Comparison of ENCODE assay signal across 9 mouse cellular contexts in the genomic region with DNA sequence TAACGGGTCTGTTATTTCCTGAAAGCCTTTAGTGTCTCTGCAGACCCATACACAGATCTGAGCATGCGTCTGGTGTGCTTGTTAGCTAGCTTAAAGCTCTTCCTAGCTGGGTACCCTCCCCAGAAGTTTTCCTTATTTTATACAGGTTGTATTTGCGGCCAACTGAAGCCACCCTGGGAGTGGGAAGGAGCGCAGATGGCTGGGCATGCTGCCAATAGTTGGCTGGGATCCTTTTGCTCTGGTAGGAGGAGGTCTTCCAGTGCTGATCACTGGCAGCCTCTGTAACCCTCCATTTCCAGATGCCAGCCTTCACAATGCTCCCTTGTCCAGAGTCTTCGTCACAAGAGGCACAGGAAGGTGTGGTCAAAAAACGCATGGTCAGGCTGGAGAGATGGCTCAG. TPM values are rescaled to one million over a fixed set of nuclear protein-coding genes. Genes with fewer than 3 reads are reported as not detected.
DNase-seq lines count a peak whose midpoint lies in the region; ATAC-seq and TF ChIP-seq lines count a peak whose summit lies in the region.
"Had no signal": no experiment of that assay in that cellular context is flagged by ENCODE, and none has a peak within 500 bp of the region (broad histone marks: within the 10 kb centered on the region; RNA-seq: fewer than 3 reads in every experiment).

No protein-coding gene starts in this region.

- no peak for TF ChIP-seq POLR2A in cerebellum, adult 2 months (IDR thresholded peaks at IDR 0.05; ENCODE audit: borderline replicate concordance, insufficient read depth, low read length)

- H3K9ac ChIP-seq in kidney, embryonic 14.5 days (ENCODE audit: low read depth, low read length), result no peak overlapping the region
- no peak overlapping the region for H3K9ac ChIP-seq in heart, embryonic 13.5 days
- H3K9ac ChIP-seq in midbrain, embryonic 15.5 days, result no peak overlapping the region

- no peak for ATAC-seq in kidney, embryonic 14.5 days (ENCODE audit: low FRiP score, low TSS enrichment)
- no peak for ATAC-seq in heart, embryonic 13.5 days (ENCODE audit: extremely low read depth, insufficient number of reproducible peaks, low FRiP score, low TSS enrichment)
- peak; percentile 84 for ATAC-seq in midbrain, embryonic 15.5 days (replicated peaks)

- no peak overlapping the region for H3K4me3 ChIP-seq in kidney, embryonic 14.5 days (ENCODE audit: low read length)
- no peak overlapping the region for H3K4me3 ChIP-seq in cerebellum, adult 2 months (replicated peaks; ENCODE audit: insufficient read depth, low read depth, low read length)
- H3K4me3 ChIP-seq in heart, embryonic 13.5 days, result no peak overlapping the region
- H3K4me3 ChIP-seq in midbrain, embryonic 15.5 days, result no peak overlapping the region

- H3K36me3 ChIP-seq in kidney, embryonic 14.5 days (ENCODE audit: control insufficient read depth, insufficient read depth, low read length), result no peaks in the 10 kb centered on the region
- H3K36me3 ChIP-seq in heart, embryonic 13.5 days, result peaks cover 21% of the 10 kb centered on the region
- peaks cover 5% of the 10 kb centered on the region; the same call in 1 of the 2 replicates for H3K36me3 ChIP-seq in midbrain, embryonic 15.5 days (replicated peaks)

- no peak overlapping the region for H3K27ac ChIP-seq in kidney, embryonic 14.5 days (ENCODE audit: low read depth, low read length)
- no peak overlapping the region; the same call in 1 of the 2 replicates for H3K27ac ChIP-seq in cerebellum, adult 2 months (ENCODE audit: insufficient read depth, low read length)
- H3K27ac ChIP-seq in heart, embryonic 13.5 days (replicated peaks), result peak overlapping the region; percentile 43; the same call in 1 of the 2 replicates
- peak overlapping the region; percentile 31; the same call in 1 of the 2 replicates for H3K27ac ChIP-seq in midbrain, embryonic 15.5 days

- H3K9me3 ChIP-seq in kidney, embryonic 14.5 days (ENCODE audit: control insufficient read depth, low read length), result no peaks in the 10 kb centered on the region
- no peaks in the 10 kb centered on the region for H3K9me3 ChIP-seq in heart, embryonic 13.5 days
- H3K9me3 ChIP-seq in midbrain, embryonic 15.5 days, result no peaks in the 10 kb centered on the region

- whole genome bisulfite sequencing in kidney, embryonic 14.5 days, result 66% methylated on average over 6 of the region's 6 CpGs
- 12% methylated on average over 6 of the region's 6 CpGs for WGBS in cerebellum, adult 2 months
- 40% methylated on average over 6 of the region's 6 CpGs for WGBS in heart, embryonic 13.5 days
- WGBS in midbrain, embryonic 15.5 days, result 48% methylated on average over 6 of the region's 6 CpGs

- TF ChIP-seq CTCF in cerebellum, adult 2 months (IDR thresholded peaks at IDR 0.05; ENCODE audit: borderline replicate concordance, insufficient read depth, low read depth, low read length), result no peak

- DNase-seq in kidney, adult 18-20 months, result peak; percentile 45
- DNase-seq in cerebellum, adult 2 months, result peak; percentile 58 to 59
- peak; percentile 48 to 70 for DNase-seq in layer of hippocampus, adult 18-20 months (ENCODE audit: low spot score in 2 of 2)
- DNase-seq in urinary bladder, postnatal 10 days (ENCODE audit: low spot score), result no peak
- no peak for DNase-seq in urinary bladder, adult 18-20 months (ENCODE audit: low spot score in 2 of 2)

- 0 out of 2 replicates have a peak, but pooled peaks cover 3% of the 10 kb centered on the region for H3K4me1 ChIP-seq in kidney, embryonic 14.5 days (ENCODE audit: control insufficient read depth, insufficient read depth, low read length)
- peaks cover 9% of the 10 kb centered on the region for H3K4me1 ChIP-seq in cerebellum, adult 2 months (ENCODE audit: control insufficient read depth, insufficient read depth, low read length)
- H3K4me1 ChIP-seq in heart, embryonic 13.5 days, result peaks cover 22% of the 10 kb centered on the region
- peaks cover 8% of the 10 kb centered on the region; the same call in 1 of the 2 replicates for H3K4me1 ChIP-seq in midbrain, embryonic 15.5 days

- H3K4me2 ChIP-seq in kidney, embryonic 14.5 days (replicated peaks; ENCODE audit: low read depth, low read length), result no peak overlapping the region
- no peak overlapping the region for H3K4me2 ChIP-seq in heart, embryonic 13.5 days
- no peak overlapping the region for H3K4me2 ChIP-seq in midbrain, embryonic 15.5 days

- no peaks in the 10 kb centered on the region for H3K27me3 ChIP-seq in kidney, embryonic 14.5 days (ENCODE audit: control insufficient read depth, insufficient read depth, low read length)
- no peaks in the 10 kb centered on the region for H3K27me3 ChIP-seq in cerebellum, adult 2 months (ENCODE audit: control insufficient read depth, insufficient read depth, low read length)
- H3K27me3 ChIP-seq in heart, embryonic 13.5 days (replicated peaks), result no peaks in the 10 kb centered on the region
- no peaks in the 10 kb centered on the region for H3K27me3 ChIP-seq in midbrain, embryonic 15.5 days (replicated peaks)

RNA-seq across cellular contexts. Expression of a gene that starts 7.0 kb away (rescaled TPM):
- 0.37 TPM in 2 replicates for polyA plus RNA-seq in kidney, embryonic 14.5 days (2014; fragmentation: Nextera tagmentation; extraction: Ambion mirVana)
- polyA plus RNA-seq in cerebellum, adult 2 months (2012; rRNA removed), result not detected in 2 replicates
- polyA plus RNA-seq in heart, embryonic 13.5 days (2015; fragmentation: Nextera tagmentation; extraction: Ambion mirVana), result 0.25 TPM in 1 of 2 replicates, not detected in the other
- not detected for total RNA-seq in layer of hippocampus, adult 18-20 months (2021)
- 0.40 and 0.82 TPM in 2 replicates for polyA plus RNA-seq in midbrain, embryonic 15.5 days (2015; fragmentation: Nextera tagmentation; extraction: Ambion mirVana)
- total RNA-seq: MEL had no signal

RNA-seq across cellular contexts. Expression of a gene that starts 29.0 kb away (rescaled TPM):
- 28.2 and 66.0 TPM in 2 replicates for polyA plus RNA-seq in kidney, embryonic 14.5 days (2014; fragmentation: Nextera tagmentation; extraction: Ambion mirVana)
- 158 and 183 TPM in 2 replicates for polyA plus RNA-seq in cerebellum, adult 2 months (2012; rRNA removed)
- 33.7 and 40.3 TPM in 2 replicates for polyA plus RNA-seq in heart, embryonic 13.5 days (2015; fragmentation: Nextera tagmentation; extraction: Ambion mirVana)
- total RNA-seq in layer of hippocampus, adult 18-20 months (2021), result 100 to 1,000 TPM; 152 to 156 TPM
- 110 and 130 TPM in 2 replicates for polyA plus RNA-seq in midbrain, embryonic 15.5 days (2015; fragmentation: Nextera tagmentation; extraction: Ambion mirVana)

RNA-seq across cellular contexts. Expression of a gene that starts 31.5 kb away (rescaled TPM):
- 3.9 and 6.3 TPM in 2 replicates for polyA plus RNA-seq in kidney, embryonic 14.5 days (2014; fragmentation: Nextera tagmentation; extraction: Ambion mirVana)
- 12.6 and 14.6 TPM in 2 replicates for polyA plus RNA-seq in cerebellum, adult 2 months (2012; rRNA removed)
- polyA plus RNA-seq in heart, embryonic 13.5 days (2015; fragmentation: Nextera tagmentation; extraction: Ambion mirVana), result 4.6 and 4.8 TPM in 2 replicates
- 10 to 100 TPM; 20.2 to 22.0 TPM for total RNA-seq in layer of hippocampus, adult 18-20 months (2021)
- polyA plus RNA-seq in midbrain, embryonic 15.5 days (2015; fragmentation: Nextera tagmentation; extraction: Ambion mirVana), result 9.1 and 9.3 TPM in 2 replicates

RNA-seq across cellular contexts. Expression of a gene that starts 48.7 kb away (rescaled TPM):
- polyA plus RNA-seq in kidney, embryonic 14.5 days (2014; fragmentation: Nextera tagmentation; extraction: Ambion mirVana), result 3.3 and 3.6 TPM in 2 replicates
- polyA plus RNA-seq in cerebellum, adult 2 months (2012; rRNA removed), result 3.1 and 4.0 TPM in 2 replicates
- polyA plus RNA-seq in heart, embryonic 13.5 days (2015; fragmentation: Nextera tagmentation; extraction: Ambion mirVana), result 2.1 and 3.0 TPM in 2 replicates
- 1 to 10 TPM; 4.1 to 4.7 TPM for total RNA-seq in layer of hippocampus, adult 18-20 months (2021)
- polyA plus RNA-seq in midbrain, embryonic 15.5 days (2015; fragmentation: Nextera tagmentation; extraction: Ambion mirVana), result 5.0 and 5.1 TPM in 2 replicates

Comparison
In these comparisons a context has a peak if more than half of its experiments do, and no peak if none do; other contexts are left out.
1. DNase-seq: peak in kidney, adult 18-20 months (single experiment), cerebellum, adult 2 months (2 of 2) and layer of hippocampus, adult 18-20 months (2 of 2); none in urinary bladder, postnatal 10 days (single experiment) and urinary bladder, adult 18-20 months (0 of 2).
2. H3K27ac ChIP-seq: peak in heart, embryonic 13.5 days (single experiment) and midbrain, embryonic 15.5 days (single experiment); none in kidney, embryonic 14.5 days (single experiment) and cerebellum, adult 2 months (single experiment).